Mouse (Mus musculus): ENCODE results near the gene Ifi47.

DNA sequence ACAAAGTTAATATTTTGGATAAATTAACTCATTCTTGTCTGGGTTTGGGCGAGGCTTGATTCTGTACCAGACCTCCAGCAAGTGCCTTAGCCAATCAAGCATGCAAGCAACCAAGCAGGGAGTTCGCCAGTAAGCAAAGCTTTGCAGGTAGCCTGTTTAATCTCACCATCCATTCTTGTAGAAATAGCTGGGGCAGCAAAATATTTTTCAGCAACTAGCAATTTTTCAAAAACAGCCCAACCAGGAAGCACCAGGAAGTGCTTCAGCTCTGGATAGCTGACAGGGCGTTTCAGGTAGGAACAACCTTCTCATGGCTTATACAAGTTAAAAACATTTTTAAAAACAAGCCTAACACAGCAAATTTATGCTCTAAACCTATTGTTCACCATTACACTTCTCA is 5.5 kb downstream of the Ifi47 start:
- no peak for TF ChIP-seq CTCF (IDR thresholded peaks at IDR 0.05; ENCODE audit: borderline replicate concordance, insufficient read depth, low read length)
- TF ChIP-seq POLR2A (IDR thresholded peaks at IDR 0.05; ENCODE audit: low read depth, low read length) = no peak

Data from embryonic fibroblast, embryonic 13.5 days (primary cell).